Mouse (Mus musculus): ENCODE measurements around the gene Ddn. TPM values are rescaled to one million over a fixed set of nuclear protein-coding genes. Genes with fewer than 3 reads are reported as not detected.

Ddn gene
- total RNA-seq, 2 experiments from 2014 or later = 0.10 to 0.30 TPM

- no peak for DNase-seq
These were observed 11.3 kb downstream of the Ddn start for GRCm38 (mm10) chr15:98797835-98798492.

- DNase-seq = no peak
These were observed 12.3 kb downstream of the Ddn start for GRCm38 (mm10) chr15:98796803-98797595.

- DNase-seq = no peak
These were observed 16.1 kb downstream of the Ddn start for GRCm38 (mm10) chr15:98793141-98793698.

DNA sequence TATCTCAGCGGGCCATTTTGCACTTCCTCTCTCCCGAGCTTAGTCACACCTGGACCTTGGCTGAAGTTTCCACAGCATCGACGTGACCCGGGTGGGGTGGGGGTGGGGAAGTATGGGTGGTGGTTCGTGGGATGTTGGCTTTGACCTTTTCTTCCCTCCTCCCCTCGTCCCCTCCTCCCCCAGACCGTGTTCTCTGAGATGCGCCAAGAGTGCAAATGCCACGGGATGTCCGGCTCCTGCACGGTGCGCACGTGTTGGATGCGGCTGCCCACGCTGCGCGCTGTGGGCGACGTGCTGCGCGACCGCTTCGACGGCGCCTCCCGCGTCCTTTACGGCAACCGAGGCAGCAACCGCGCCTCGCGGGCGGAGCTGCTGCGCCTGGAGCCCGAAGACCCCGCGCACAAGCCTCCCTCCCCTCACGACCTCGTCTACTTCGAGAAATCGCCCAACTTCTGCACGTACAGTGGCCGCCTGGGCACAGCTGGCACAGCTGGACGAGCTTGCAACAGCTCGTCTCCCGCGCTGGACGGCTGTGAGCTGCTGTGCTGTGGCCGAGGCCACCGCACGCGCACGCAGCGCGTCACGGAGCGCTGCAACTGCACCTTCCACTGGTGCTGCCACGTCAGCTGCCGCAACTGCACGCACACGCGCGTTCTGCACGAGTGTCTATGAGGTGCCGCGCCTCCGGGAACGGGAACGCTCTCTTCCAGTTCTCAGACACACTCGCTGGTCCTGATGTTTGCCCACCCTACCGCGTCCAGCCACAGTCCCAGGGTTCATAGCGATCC lies 16.9 kb downstream of the Ddn start:
- no peak for DNase-seq

DNA sequence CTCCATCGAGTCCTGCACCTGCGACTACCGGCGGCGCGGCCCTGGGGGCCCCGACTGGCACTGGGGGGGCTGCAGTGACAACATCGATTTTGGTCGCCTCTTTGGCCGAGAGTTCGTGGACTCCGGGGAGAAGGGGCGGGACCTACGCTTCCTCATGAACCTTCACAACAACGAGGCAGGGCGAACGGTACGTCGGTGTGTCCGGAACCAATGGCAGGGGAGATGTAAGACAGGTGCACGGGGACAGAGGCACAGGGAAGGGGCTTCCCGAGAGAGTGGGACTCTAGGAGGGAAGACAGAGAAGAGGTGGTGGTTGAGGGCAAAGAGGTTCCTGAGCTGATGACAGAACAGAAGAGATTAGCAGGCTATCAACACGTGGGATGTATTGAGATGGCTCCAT lies 17.5 kb downstream of the Ddn start:
- DNase-seq = no peak

DNA sequence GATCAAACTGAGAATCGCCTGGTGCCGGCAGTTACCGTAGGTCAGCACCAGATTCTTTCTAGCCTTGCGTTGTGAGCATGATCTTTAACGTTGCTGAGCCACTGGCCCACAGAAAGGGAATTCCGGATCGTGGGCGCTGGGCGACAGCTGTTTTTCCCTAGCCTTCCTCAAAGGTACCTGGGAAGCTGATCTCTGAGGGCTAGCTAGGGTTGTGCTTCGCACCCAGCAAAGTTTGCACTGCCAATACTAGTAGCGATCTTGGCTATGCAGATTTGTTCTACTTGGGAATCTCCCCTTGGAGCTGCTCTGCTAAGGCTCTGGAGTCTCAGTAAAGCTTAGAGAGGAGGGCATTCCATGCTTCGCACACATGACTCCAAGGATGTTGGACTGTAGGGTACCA lies 18.1 kb downstream of the Ddn start:
- no peak for DNase-seq

DNA sequence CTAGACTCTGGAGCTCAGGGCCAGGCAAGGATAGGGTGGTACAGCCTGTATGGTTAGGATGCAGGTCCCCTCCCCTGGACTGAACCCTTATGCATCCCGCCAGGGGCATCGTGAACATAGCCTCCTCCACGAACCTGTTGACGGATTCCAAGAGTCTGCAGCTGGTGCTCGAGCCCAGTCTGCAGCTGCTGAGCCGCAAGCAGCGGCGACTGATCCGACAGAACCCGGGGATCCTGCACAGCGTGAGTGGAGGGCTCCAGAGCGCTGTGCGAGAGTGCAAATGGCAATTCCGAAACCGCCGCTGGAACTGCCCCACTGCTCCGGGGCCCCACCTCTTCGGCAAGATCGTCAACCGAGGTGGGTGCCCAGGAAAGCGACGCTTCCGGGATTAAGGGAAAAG lies 18.5 kb downstream of the Ddn start:
- no peak for DNase-seq

- DNase-seq = peak; percentile 64 to 80
These were observed 19.4 kb downstream of the Ddn start, which contains the start of gene Wnt1 for GRCm38 (mm10) chr15:98789661-98790535. TSS of gene Wnt1 (plus strand) at chr15:98789857.

DNA sequence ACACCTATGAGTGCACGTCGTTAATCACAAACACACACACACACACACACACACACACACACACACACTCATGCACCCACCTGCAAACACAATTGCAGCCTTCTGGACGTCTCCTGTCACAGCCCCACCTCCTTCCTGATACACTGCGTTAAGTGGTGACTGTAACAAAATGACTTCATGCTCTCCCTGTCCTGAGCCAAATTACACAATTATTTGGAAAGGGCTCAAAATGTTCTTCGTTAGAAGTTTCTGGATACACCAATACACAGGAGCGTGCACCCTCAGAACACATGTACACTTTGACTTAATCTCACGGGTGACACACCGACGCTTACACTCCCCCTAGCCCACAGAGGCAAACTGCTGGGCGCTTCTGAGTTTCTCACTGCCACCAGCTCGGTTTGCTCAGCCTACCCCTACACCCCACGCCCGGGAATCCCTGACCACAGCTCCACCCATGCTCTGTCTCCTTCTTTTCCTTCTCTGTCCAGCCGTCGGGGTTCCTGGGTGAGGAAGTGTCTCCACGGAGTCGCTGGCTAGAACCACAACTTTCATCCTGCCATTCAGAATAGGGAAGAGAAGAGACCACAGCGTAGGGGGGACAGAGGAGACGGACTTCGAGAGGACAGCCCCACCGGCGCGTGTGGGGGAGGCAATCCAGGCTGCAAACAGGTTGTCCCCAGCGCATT lies 20.2 kb downstream of the Ddn start:
- DNase-seq = no peak

DNA sequence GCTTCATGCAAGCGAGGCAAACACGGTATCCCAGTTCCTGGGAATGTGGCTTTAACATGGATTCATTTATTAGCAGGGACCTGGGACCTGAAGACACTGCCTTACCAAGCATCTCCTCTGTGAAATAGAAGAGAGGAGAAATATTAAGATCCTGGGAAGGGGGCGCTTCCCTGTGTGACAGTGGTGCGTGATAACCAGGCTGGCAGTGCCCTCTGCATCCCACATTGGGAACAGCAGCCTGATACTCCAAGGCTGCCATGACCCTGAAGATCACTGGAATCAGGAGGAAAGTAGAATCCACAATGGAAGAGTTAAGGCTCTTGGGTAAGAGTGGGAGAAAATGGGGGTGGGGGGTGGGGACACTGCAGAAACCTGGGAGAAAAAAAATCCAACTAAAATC lies 21.4 kb downstream of the Ddn start:
- DNase-seq = peak in 1 of 2 experiments; percentile 47

DNA sequence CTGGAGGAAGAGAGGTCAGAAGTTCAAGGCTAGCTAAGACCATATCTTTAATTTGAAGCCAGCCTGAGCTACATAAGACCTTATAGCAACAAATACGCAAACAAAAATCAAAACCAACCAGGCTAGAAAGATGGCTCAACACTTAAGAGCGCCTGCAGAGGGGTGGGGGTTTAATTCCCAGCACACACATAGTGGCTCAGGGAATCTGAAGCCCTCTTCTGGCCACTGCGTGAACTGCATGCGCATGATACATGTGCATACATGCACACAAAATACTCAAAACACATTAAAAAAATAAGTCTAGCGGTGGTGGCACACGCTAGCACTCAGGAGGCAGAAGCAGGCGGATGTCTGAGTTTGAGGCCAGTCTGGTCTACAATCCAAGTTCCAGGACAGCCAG lies 23.5 kb downstream of the Ddn start:
- no peak for DNase-seq

- no peak for DNase-seq
These were observed 28.1 kb downstream of the Ddn start for GRCm38 (mm10) chr15:98781166-98781565.

- peak in 1 of 2 experiments; percentile 46 for DNase-seq
These were observed 28.7 kb downstream of the Ddn start for GRCm38 (mm10) chr15:98780573-98780972.

GRCm38 (mm10) chr15:98780075-98780474 lies 29.2 kb downstream of the Ddn start:
- DNase-seq = peak; percentile 39 to 40

GRCm38 (mm10) chr15:98778806-98779205 lies 30.5 kb downstream of the Ddn start:
- DNase-seq = no peak

DNA sequence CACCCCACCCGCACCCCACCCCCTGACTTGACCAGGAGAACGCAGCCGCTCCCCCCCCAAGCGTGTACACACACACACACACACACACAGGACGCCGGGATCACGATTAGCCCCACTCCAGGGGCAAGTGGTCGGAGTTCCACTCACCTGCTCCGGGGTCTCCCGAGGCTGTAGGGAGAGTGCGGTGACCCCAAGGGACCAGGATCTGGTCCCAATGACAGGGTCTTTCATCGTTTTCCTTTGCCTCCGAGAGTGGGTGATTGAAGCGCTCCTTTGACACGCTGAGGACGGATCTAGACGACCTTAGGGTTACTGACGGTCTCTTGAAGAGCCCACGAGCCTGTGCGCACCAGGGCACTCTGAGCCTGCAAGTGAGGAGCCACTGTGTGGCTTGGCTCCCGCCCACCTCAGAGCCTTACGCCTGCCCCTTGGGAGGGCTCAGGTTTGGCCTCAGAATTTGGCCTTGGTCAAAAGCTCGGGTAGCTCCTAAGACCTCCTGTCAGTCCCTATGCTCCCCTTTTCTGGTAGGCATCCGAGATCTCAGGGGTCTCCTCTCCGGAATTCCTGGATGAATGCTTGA lies 31.0 kb downstream of the Ddn start:
- DNase-seq = no peak

DNA sequence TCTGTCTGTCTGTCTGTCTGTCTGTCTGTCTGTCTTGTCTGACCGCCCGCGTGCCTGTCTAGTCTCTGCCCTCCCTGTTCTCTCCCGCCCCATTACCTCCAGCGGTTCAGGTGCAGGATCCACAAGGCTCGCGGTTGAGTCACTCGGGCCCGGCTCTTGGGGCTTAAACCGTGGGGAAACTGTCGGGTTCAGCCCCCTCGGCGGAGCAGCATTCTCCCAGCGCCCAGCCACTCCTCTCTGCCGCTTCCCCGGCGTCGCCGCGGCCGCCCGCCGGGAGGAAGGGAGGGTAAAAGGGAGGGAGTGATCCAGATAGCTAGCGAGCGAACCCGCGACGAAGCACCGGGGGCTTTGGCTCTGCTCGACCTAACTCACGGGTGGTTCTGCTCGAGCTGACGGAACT lies 31.5 kb downstream of the Ddn start, which contains the start of gene Wnt10b:
Gene Wnt10b, minus strand, starts transcription at position 389 of the 400 bp plus-strand sequence.
- peak; percentile 41 to 51 for DNase-seq

GRCm38 (mm10) chr15:98777005-98777616 lies 32.2 kb downstream of the Ddn start:
- no peak for DNase-seq

GRCm38 (mm10) chr15:98776280-98777004 lies 32.8 kb downstream of the Ddn start:
- DNase-seq = peak; percentile 35 to 43

Measured in adrenal gland, postnatal 36 days (tissue).